Mouse (Mus musculus): ENCODE measurements around the gene Fam25c. TPM values are rescaled to one million over a fixed set of nuclear protein-coding genes. Genes with fewer than 3 reads are reported as not detected.

The Fam25c gene
- total RNA-seq, 4 experiments from 2014 or later: not detected

- DNase-seq: peak; percentile 87
These were observed 8.4 kb upstream of the Fam25c start for GRCm38 (mm10) chr14:34363490-34364253.

GRCm38 (mm10) chr14:34362726-34363445 is 7.7 kb upstream of the Fam25c start:
- peak; percentile 78 for DNase-seq

- DNase-seq: no peak
These were observed 6.9 kb upstream of the Fam25c start for GRCm38 (mm10) chr14:34362135-34362534.

GRCm38 (mm10) chr14:34360251-34360650 is 5.0 kb upstream of the Fam25c start:
- no peak for DNase-seq

- no peak for DNase-seq
These were observed 4.5 kb upstream of the Fam25c start for GRCm38 (mm10) chr14:34359676-34360244.

GRCm38 (mm10) chr14:34357671-34358455 is 2.6 kb upstream of the Fam25c start:
- no peak for DNase-seq

- no peak for DNase-seq
These were observed 777 bp downstream of the Fam25c start for GRCm38 (mm10) chr14:34354456-34354855.

- no peak for DNase-seq
These were observed 1.9 kb downstream of the Fam25c start for GRCm38 (mm10) chr14:34353326-34353725.

- DNase-seq: no peak
These were observed 2.7 kb downstream of the Fam25c start for GRCm38 (mm10) chr14:34352523-34352922.

GRCm38 (mm10) chr14:34351660-34352059 is 3.6 kb downstream of the Fam25c start:
- DNase-seq: no peak

GRCm38 (mm10) chr14:34349007-34349406 is 6.2 kb downstream of the Fam25c start:
- DNase-seq: no peak

GRCm38 (mm10) chr14:34348301-34348700 is 6.9 kb downstream of the Fam25c start:
- DNase-seq: no peak

GRCm38 (mm10) chr14:34347084-34347483 is 8.1 kb downstream of the Fam25c start:
- no peak for DNase-seq

- DNase-seq: no peak
These were observed 9.3 kb downstream of the Fam25c start for GRCm38 (mm10) chr14:34345771-34346566.

- DNase-seq: no peak
These were observed 10.9 kb downstream of the Fam25c start for GRCm38 (mm10) chr14:34344361-34344760.

GRCm38 (mm10) chr14:34343078-34343477 is 12.2 kb downstream of the Fam25c start:
- no peak for DNase-seq

GRCm38 (mm10) chr14:34341993-34342392 is 13.2 kb downstream of the Fam25c start:
- DNase-seq: no peak

GRCm38 (mm10) chr14:34339446-34339845 is 15.8 kb downstream of the Fam25c start:
- DNase-seq: no peak

- DNase-seq: no peak
These were observed 22.8 kb downstream of the Fam25c start for GRCm38 (mm10) chr14:34332476-34332875.

- DNase-seq: no peak
These were observed 23.3 kb downstream of the Fam25c start for GRCm38 (mm10) chr14:34331886-34332285.

GRCm38 (mm10) chr14:34330657-34331158 is 24.5 kb downstream of the Fam25c start:
- DNase-seq: no peak

GRCm38 (mm10) chr14:34327618-34328017 is 27.6 kb downstream of the Fam25c start:
- DNase-seq: no peak

Measured in adrenal gland, adult 8-10 months (tissue).